In the genomic region with DNA sequence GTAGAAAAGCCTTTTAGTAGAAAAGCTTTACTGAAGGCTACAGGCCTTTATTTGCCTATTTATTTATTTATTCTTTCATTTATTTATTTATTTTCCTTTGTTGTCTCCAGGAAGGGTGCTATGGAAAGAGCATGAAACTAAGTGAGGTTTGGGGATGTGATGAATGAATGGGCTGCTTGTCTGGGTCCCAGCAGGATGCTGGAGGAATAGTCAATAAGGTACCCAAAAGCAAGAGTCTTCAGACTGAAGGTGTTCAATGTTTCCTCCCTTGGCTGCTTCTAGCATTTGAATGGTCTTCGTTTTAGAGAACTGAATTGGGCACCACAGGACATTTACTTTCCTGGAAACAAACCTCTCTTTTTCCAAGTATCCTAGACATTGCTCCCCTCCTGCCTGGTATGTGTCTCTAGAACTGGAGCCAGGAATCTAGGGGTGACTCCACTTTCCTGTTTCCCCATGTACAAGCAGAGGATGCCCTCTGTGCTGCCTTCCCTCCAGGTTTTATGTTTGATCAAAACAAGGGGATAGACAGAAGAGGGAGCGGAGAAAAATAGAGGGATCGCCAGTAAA, we compare ENCODE assay signal across 23 mouse cellular contexts.
"Had no signal": no experiment of that assay in that cellular context is flagged by ENCODE, and none has a peak within 500 bp of the region (broad histone marks: within the 10 kb centered on the region; RNA-seq: fewer than 3 reads in every experiment).

No protein-coding gene starts in this region.

- H3K4me2 ChIP-seq: limb, embryonic 13.5 days; liver, embryonic 12.5 days; liver, embryonic 15.5 days; lung, embryonic 15.5 days; midbrain, embryonic 15.5 days; neural tube, embryonic 12.5 days had no signal

- H3K27me3 ChIP-seq: limb, embryonic 13.5 days; liver, embryonic 12.5 days; liver, embryonic 15.5 days; lung, embryonic 15.5 days; midbrain, embryonic 15.5 days; neural tube, embryonic 12.5 days had no signal

- DNase-seq: kidney, adult 9 months; kidney, postnatal 14 days; kidney, postnatal 4 days; liver; lung, adult 18-20 months; lung, postnatal 10 days; lung, postnatal 36 days; right cerebral cortex, adult 18-20 months; right cerebral cortex, postnatal 14 days; right cerebral cortex, postnatal 4 days; thymus, adult 2 months; thymus, postnatal 14 days; thymus, postnatal 4 days had no signal

- ATAC-seq: liver, embryonic 12.5 days; midbrain, embryonic 15.5 days had no signal

- H3K4me3 ChIP-seq: limb, embryonic 10.5 days; limb, embryonic 13.5 days; liver, embryonic 12.5 days; liver, embryonic 15.5 days; lung, embryonic 15.5 days; megakaryocyte, embryonic 14.5 days; midbrain, embryonic 10.5 days; midbrain, embryonic 15.5 days; neural tube, embryonic 12.5 days had no signal

- H3K9ac ChIP-seq: limb, embryonic 13.5 days; liver, embryonic 12.5 days; liver, embryonic 15.5 days; lung, embryonic 15.5 days; midbrain, embryonic 15.5 days; neural tube, embryonic 12.5 days had no signal

- H3K9me3 ChIP-seq: limb, embryonic 10.5 days; limb, embryonic 13.5 days; liver, embryonic 12.5 days; liver, embryonic 15.5 days; lung, embryonic 15.5 days; midbrain, embryonic 10.5 days; midbrain, embryonic 15.5 days; neural tube, embryonic 12.5 days had no signal

- H3K4me1 ChIP-seq: limb, embryonic 10.5 days; limb, embryonic 13.5 days; liver, embryonic 12.5 days; liver, embryonic 15.5 days; lung, embryonic 15.5 days; megakaryocyte, embryonic 14.5 days; midbrain, embryonic 10.5 days; midbrain, embryonic 15.5 days; neural tube, embryonic 12.5 days had no signal

- H3K27ac ChIP-seq: limb, embryonic 10.5 days; limb, embryonic 13.5 days; liver, embryonic 12.5 days; liver, embryonic 15.5 days; lung, embryonic 15.5 days; midbrain, embryonic 10.5 days; midbrain, embryonic 15.5 days; neural tube, embryonic 12.5 days; stomach, postnatal 0 days had no signal

- H3K36me3 ChIP-seq: limb, embryonic 10.5 days; limb, embryonic 13.5 days; liver, embryonic 12.5 days; liver, embryonic 15.5 days; lung, embryonic 15.5 days; midbrain, embryonic 10.5 days; midbrain, embryonic 15.5 days; neural tube, embryonic 12.5 days had no signal
